Mouse (Mus musculus): ENCODE measurements around the gene Gm20449.

DNA sequence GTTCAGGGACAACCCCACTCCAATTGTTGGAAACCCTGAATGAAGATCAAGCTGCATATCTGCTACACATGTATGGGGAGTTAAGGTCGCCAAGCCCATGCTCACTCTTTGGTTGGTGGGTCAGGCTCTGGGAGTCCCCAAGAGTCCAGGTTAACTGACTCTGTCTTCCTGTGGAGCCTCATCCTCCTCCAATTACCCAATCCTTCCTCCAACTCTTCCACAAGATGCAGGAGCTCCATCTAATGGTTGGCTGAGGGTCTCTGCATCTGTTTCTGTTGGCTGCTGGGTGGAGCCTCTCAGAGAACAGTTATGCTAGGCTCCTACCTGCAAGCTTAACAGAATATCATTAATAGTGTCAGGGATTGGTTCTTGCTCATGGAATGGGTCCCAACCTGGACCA lies 3.2 kb upstream of the Gm20449 start:
- TF ChIP-seq EP300 (IDR thresholded peaks at IDR 0.05; ENCODE audit: low read depth) (no peak), CTCF (IDR thresholded peaks at IDR 0.05; ENCODE audit: low read depth) (0 out of 2 replicates have a peak, but pooled peaks have one; percentile 15)

Measured in liver, embryonic 14.5 days (tissue).